Mouse (Mus musculus) kidney, postnatal 0 days (tissue): ENCODE data around the gene Cacna2d1. TPM values are rescaled to one million over a fixed set of nuclear protein-coding genes. Genes with fewer than 3 reads are reported as not detected.

ENCODE experiments used
- ATAC-seq: fragments of 200-750 bp; cut with Nextera tagmentation; replicated peaks from 2 replicates; pipeline ENCODE4 v1.8.0; 2017; ENCODE audit warnings: low read depth, moderate number of reproducible peaks, moderate TSS enrichment, moderate library complexity; ENCODE audit not compliant: low FRiP score
- DNase-seq: peaks from one replicate; pipeline ENCODE4 v3.0.0-alpha.2; 2016; ENCODE audit warnings: low spot score
- H3K27ac ChIP-seq: fragments of 300-500 bp; sonication (generic); 2 replicates; pipeline ENCODE4 v1.5.1; 2014; ENCODE audit warnings: mild to moderate bottlenecking
- H3K27me3 ChIP-seq: fragments of 300-500 bp; sonication (generic); 2 replicates; pipeline ENCODE4 v1.6.1; 2014; ENCODE audit warnings: low read length, mixed read lengths; ENCODE audit not compliant: insufficient read depth
- H3K36me3 ChIP-seq: fragments of 300-500 bp; sonication (generic); 2 replicates; pipeline ENCODE4 v1.6.1; 2014; ENCODE audit warnings: low read length, mixed read lengths; ENCODE audit not compliant: insufficient read depth
- H3K4me1 ChIP-seq: fragments of 300-500 bp; sonication (generic); replicated peaks from 2 replicates; pipeline ENCODE4 v1.6.1; 2014; ENCODE audit warnings: antibody characterized with exemption, low read length, mixed read lengths; ENCODE audit not compliant: insufficient read depth
- H3K4me2 ChIP-seq: fragments of 300-500 bp; sonication (generic); 2 replicates; pipeline ENCODE4 v1.6.1; 2014; ENCODE audit warnings: mild to moderate bottlenecking, low read length, moderate library complexity, mixed read lengths
- H3K4me3 ChIP-seq: fragments of 300-500 bp; sonication (generic); replicated peaks from 2 replicates; pipeline ENCODE4 v1.5.1; 2014; ENCODE audit warnings: low read depth, low read length
- H3K9ac ChIP-seq: fragments of 300-500 bp; sonication (generic); 2 replicates; pipeline ENCODE4 v1.6.1; 2014; ENCODE audit warnings: low read depth, low read length
- H3K9me3 ChIP-seq: fragments of 300-500 bp; sonication (generic); replicated peaks from 2 replicates; pipeline ENCODE4 v1.6.1; 2016; ENCODE audit warnings: low read length, inconsistent platforms, mixed read lengths
- CTCF ChIP-seq: IDR thresholded peaks from 2 replicates; pipeline ENCODE4 v1.5.1; 2016; ENCODE audit warnings: antibody characterized with exemption, low read depth, mild to moderate bottlenecking, moderate library complexity
- WGBS: fragments of 180-500 bp; shearing (Covaris S2); extraction: QIAGEN DNeasy Blood & Tissue Kit; methylation state at CpG from one replicate; pipeline ENCODE4 v1.1.7; 2014; 5-methylcytosine and 5-hydroxymethylcytosine counted together
- polyA plus RNA-seq: library from polyadenylated mRNA; unstranded; fragments of >200 nt; fragmentation: Nextera tagmentation; extraction: Ambion mirVana; gene quantifications from 2 replicates; pipeline ENCODE4 v1.2.1, GENCODE M21; 2015

Gene Cacna2d1
- polyA plus RNA-seq, 1 experiment from 2014 or later, result 9.7 TPM

- TF ChIP-seq CTCF, result no peak
- H3K9ac ChIP-seq, result no peak overlapping the region
- no peak overlapping the region for H3K4me3 ChIP-seq
- H3K27me3 ChIP-seq, result no peaks in the 10 kb centered on the region
- WGBS, result 38% methylated on average over 3 of the region's 3 CpGs
- H3K36me3 ChIP-seq, result no peaks in the 10 kb centered on the region
- no peak overlapping the region for H3K27ac ChIP-seq
- no peaks in the 10 kb centered on the region for H3K4me1 ChIP-seq
- DNase-seq (peak; percentile 30), ATAC-seq (no peak)
- H3K4me2 ChIP-seq, result no peak overlapping the region
- no peaks in the 10 kb centered on the region for H3K9me3 ChIP-seq
These were observed 253.4 kb downstream of the Cacna2d1 start for GRCm38 (mm10) chr5:16187931-16188330.

DNA sequence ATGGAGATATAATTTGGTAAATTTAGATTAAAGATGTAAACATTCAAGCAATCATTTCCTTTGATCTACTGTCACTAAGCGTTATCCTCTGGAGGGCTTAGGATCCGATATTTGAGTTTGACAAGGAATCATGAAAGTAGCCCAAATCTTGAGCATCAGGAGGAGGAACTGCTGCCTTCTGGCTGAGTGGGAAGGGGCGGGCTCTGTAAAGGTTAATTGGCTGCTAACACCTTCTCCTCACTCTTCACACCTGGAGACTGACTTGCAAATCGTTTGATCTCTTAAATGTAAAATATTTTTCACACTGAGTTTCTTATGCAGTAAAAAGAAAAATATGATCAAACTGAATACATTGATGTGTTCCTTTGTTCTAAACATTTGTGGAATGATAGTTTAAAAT, 255.4 kb downstream of the Cacna2d1 start:
- Histone ChIP-seq H3K9me3 (no peaks in the 10 kb centered on the region), H3K36me3 (no peaks in the 10 kb centered on the region), H3K4me3 (no peak overlapping the region), H3K4me2 (no peak overlapping the region), H3K27ac (no peak overlapping the region), H3K4me1 (no peaks in the 10 kb centered on the region), H3K9ac (no peak overlapping the region), H3K27me3 (no peaks in the 10 kb centered on the region)
- DNase-seq, result no peak
- 59% methylated on average over 4 of the region's 4 CpGs for WGBS
- TF ChIP-seq CTCF, result no peak
- no peak for ATAC-seq

DNA sequence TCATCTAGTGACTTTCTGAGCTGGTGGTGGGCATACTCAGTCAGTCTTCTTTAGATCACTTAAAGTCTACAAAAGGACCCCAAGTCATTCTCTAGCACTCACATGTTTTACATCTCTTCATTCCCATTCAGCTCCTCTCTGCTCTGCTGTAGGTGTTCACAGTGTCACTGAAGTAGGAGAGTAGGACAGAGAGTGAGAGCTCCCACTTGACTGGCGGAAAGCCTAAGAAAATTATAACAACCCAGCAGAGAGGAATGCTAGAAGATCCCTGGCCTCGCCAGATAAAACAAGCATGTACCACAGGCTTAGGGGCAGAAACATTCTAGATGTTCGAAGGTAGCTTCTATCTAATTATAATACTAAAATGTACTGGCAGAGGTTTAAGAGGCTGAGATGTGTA, 256.7 kb downstream of the Cacna2d1 start:
- ATAC-seq, result no peak
- TF ChIP-seq CTCF, result no peak
- no peaks in the 10 kb centered on the region for H3K36me3 ChIP-seq
- H3K4me3 ChIP-seq, result no peak overlapping the region
- 93% methylated on average over 3 of the region's 3 CpGs for WGBS
- no peaks in the 10 kb centered on the region for H3K9me3 ChIP-seq
- no peaks in the 10 kb centered on the region for H3K4me1 ChIP-seq
- no peak overlapping the region for H3K27ac ChIP-seq
- no peak overlapping the region for H3K4me2 ChIP-seq
- no peaks in the 10 kb centered on the region for H3K27me3 ChIP-seq
- no peak for DNase-seq
- no peak overlapping the region for H3K9ac ChIP-seq

GRCm38 (mm10) chr5:16199816-16200215, 265.3 kb downstream of the Cacna2d1 start:
- Histone ChIP-seq H3K4me1 (no peaks in the 10 kb centered on the region), H3K9ac (no peak overlapping the region), H3K4me2 (no peak overlapping the region), H3K27ac (no peak overlapping the region), H3K36me3 (no peaks in the 10 kb centered on the region), H3K27me3 (no peaks in the 10 kb centered on the region), H3K9me3 (no peaks in the 10 kb centered on the region), H3K4me3 (no peak overlapping the region)
- no peak for ATAC-seq
- peak; percentile 49 for DNase-seq
- WGBS, result 44% methylated on average over 2 of the region's 2 CpGs
- peak; percentile 67 for TF ChIP-seq CTCF

- no peak overlapping the region for H3K4me2 ChIP-seq
- H3K9ac ChIP-seq, result no peak overlapping the region
- no peaks in the 10 kb centered on the region for H3K9me3 ChIP-seq
- 90% methylated on average over 4 of the region's 4 CpGs for WGBS
- TF ChIP-seq CTCF, result no peak
- H3K27ac ChIP-seq, result no peak overlapping the region
- no peaks in the 10 kb centered on the region for H3K4me1 ChIP-seq
- H3K4me3 ChIP-seq, result no peak overlapping the region
- no peaks in the 10 kb centered on the region for H3K27me3 ChIP-seq
- no peaks in the 10 kb centered on the region for H3K36me3 ChIP-seq
- DNase-seq (no peak), ATAC-seq (no peak)
These were observed 287.5 kb downstream of the Cacna2d1 start for GRCm38 (mm10) chr5:16221960-16222359.

- TF ChIP-seq CTCF, result no peak
- no peak overlapping the region for H3K4me2 ChIP-seq
- H3K27me3 ChIP-seq, result no peaks in the 10 kb centered on the region
- DNase-seq (no peak), ATAC-seq (no peak)
- no peak overlapping the region for H3K4me3 ChIP-seq
- no peaks in the 10 kb centered on the region for H3K4me1 ChIP-seq
- H3K27ac ChIP-seq, result no peak overlapping the region
- 77% methylated on average over 2 of the region's 2 CpGs for WGBS
- no peaks in the 10 kb centered on the region for H3K36me3 ChIP-seq
- no peak overlapping the region for H3K9ac ChIP-seq
- H3K9me3 ChIP-seq, result no peaks in the 10 kb centered on the region
These were observed 290.9 kb downstream of the Cacna2d1 start for GRCm38 (mm10) chr5:16225359-16225758.

DNA sequence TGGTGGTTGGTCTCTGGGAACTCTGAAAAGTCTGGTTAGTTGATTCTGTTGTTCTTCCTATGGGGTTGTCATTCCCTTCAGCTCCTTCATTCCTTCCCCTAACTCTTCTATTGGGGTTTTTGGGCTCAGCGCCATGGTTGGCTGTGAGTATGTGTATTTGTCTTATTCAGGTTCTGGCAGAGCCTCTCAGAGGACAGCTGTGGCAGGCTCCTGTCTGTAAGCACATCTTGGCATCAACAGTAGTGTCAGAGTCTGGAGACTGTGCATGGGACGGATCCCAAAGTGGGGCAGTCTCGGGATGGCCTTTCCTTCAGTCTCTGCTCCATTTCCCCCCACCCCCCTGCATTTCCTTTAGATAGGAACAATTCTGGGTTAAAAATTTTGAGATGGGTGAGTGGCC, 294.9 kb downstream of the Cacna2d1 start:
- Histone ChIP-seq H3K36me3 (no peaks in the 10 kb centered on the region), H3K27ac (no peak overlapping the region), H3K4me3 (no peak overlapping the region), H3K9me3 (no peaks in the 10 kb centered on the region), H3K9ac (no peak overlapping the region), H3K4me2 (no peak overlapping the region), H3K4me1 (no peaks in the 10 kb centered on the region), H3K27me3 (no peaks in the 10 kb centered on the region)
- TF ChIP-seq CTCF, result no peak
- WGBS, result 93% methylated on average over 3 of the region's 3 CpGs
- ATAC-seq (no peak), DNase-seq (no peak)
